Comparison of ENCODE assay signal across 8 mouse cellular contexts in genomic region chr1:7010184-7010583, GRCm38 (mm10).
DNase-seq lines count a peak whose midpoint lies in the region; TF ChIP-seq lines count a peak whose summit lies in the region.
"Had no signal": no experiment of that assay in that cellular context is flagged by ENCODE, and none has a peak within 500 bp of the region (broad histone marks: within the 10 kb centered on the region; RNA-seq: fewer than 3 reads in every experiment).

No protein-coding gene starts in this region.

- no peak for TF ChIP-seq POLR2A in cortical plate, adult 2 months (IDR thresholded peaks at IDR 0.05; ENCODE audit: extremely low read depth, insufficient read depth, low read length)

- no peak overlapping the region for H3K27ac ChIP-seq in cortical plate, adult 2 months (ENCODE audit: insufficient read depth, low read length)
- H3K27ac ChIP-seq: macrophage had no signal

- TF ChIP-seq CTCF in cortical plate, adult 2 months (IDR thresholded peaks at IDR 0.05; ENCODE audit: extremely low read depth, insufficient read depth, low read length), result peak; percentile 48; the same call in 1 of the 2 replicates

- no peaks in the 10 kb centered on the region for H3K4me1 ChIP-seq in cortical plate, adult 2 months (ENCODE audit: control insufficient read depth, insufficient read depth, low read length)

- peak; percentile 20 for DNase-seq in ovary, postnatal 14 days (ENCODE audit: low spot score)
- DNase-seq in ovary, postnatal 10 days (ENCODE audit: low spot score), result no peak
- peak; percentile 39 for DNase-seq in adrenal gland, adult 2 months
- DNase-seq in kidney, postnatal 36 days, result peak; percentile 37 to 62
- peak; percentile 4 for DNase-seq in lung, postnatal 25 days (ENCODE audit: low spot score)
- no peak for DNase-seq in c-Kit-positive CD71-positive TER-119-positive erythroid progenitor cells, embryonic 14.5 days (ENCODE audit: low spot score)

- no peak overlapping the region for H3K4me3 ChIP-seq in cortical plate, adult 2 months (ENCODE audit: insufficient read depth, low read length)

Comparison
In these comparisons a context has a peak if more than half of its experiments do, and no peak if none do; other contexts are left out.
1. DNase-seq: peak in ovary, postnatal 14 days (single experiment), adrenal gland, adult 2 months (single experiment), kidney, postnatal 36 days (2 of 2) and lung, postnatal 25 days (single experiment); none in ovary, postnatal 10 days (single experiment) and c-Kit-positive CD71-positive TER-119-positive erythroid progenitor cells, embryonic 14.5 days (single experiment).